Mouse (Mus musculus): Measurements from ENCODE around the gene Gm13279.
"Not testable (repeated sequence)": the region's sequence is repeated elsewhere in the genome, so short reads cannot be mapped to it uniquely, and the experiment has no call there.

GRCm38 (mm10) chr4:88797097-88797496, at the start of gene Gm13279:
- TF ChIP-seq CTCF, POLR2A (IDR thresholded peaks at IDR 0.05; ENCODE audit: extremely low read depth, insufficient read depth, low read length): not testable (repeated sequence)

All from cortical plate, adult 2 months (tissue).